Mouse (Mus musculus) Muller cell, postnatal 12 days (primary cell): ENCODE data around the gene Nme9.

Experiments used
- DNase-seq: peaks from one replicate; pipeline ENCODE4 v3.0.0-alpha.2; 2015; ENCODE audit errors: inconsistent ontology term

Nme9 gene

GRCm38 (mm10) chr9:99436182-99437030 lies 14.9 kb upstream of the Nme9 start:
- peak; percentile 83 for DNase-seq

DNA sequence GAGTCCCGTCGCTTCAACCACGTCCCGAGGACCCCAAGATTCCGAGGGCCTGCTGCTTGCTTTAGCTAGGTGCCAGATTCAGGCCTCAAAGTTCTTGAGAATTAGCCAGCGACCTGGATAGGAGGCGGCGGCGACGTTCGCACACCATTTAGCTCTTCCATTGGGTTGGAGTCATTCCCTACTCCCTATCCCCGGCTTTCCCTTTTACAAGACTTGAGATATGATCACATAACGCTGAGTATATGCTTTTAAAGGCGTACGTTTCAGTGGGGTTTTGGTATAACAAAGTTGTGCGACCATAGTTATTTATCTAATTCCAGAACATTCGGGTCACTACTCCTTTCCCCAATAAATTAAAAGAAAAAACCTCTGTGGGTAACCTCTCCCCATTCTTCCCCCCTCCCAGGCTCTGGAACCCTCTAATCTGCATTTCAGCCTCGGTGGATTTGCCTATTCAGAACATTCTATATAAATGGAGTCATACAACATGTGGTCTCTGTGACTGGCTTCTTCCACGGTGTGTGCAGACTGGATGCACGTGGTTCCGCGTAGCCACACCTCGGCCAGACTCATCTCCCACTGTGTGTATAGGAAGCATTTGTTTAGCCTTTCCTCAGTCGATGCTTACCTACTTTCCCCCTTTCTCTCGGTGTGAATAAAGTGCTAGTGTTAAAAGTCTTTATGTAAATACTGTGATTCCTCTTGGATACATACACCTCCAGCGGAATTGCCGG lies 14.1 kb upstream of the Nme9 start, which contains the start of gene Mras:
Gene Mras (minus strand): TSS at position 351 of the 734 bp plus-strand sequence.
- DNase-seq = no peak

GRCm38 (mm10) chr9:99437781-99438565 lies 13.3 kb upstream of the Nme9 start:
- no peak for DNase-seq

- no peak for DNase-seq
These were observed 12.2 kb upstream of the Nme9 start for GRCm38 (mm10) chr9:99439064-99439463.

- no peak for DNase-seq
These were observed 10.3 kb upstream of the Nme9 start for GRCm38 (mm10) chr9:99440941-99441340.

DNA sequence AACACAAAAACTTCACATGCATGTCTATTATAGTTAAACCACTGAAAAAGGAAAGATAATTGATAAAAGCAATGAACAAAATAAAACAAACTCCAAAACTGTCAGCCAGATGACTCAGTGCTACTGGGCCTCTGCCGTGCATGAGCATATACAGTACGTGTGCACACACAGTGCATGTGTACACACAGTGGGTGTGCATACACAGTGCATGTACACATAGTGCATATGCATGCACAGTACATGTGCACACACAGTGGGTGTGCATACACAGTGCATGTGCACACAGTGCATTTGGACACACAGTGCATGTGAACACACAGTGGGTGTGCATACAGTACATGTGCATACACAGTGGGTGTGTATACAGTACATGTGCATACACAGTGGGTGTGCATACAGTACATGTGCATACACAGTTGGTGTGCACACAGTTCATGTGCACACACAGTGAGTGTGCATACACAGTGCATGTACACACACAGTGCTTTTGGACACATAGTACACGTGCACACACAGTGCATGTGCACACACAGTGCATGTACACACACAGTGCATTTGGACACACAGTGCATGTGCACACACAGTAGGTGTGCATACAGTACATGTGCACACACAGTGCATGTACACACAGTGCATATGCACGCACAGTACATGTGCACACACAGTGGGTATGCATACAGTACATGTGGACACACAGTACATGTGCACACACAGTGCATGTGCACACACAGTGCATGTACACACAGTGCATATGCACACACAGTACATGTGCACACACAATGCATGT lies 9.4 kb upstream of the Nme9 start:
- no peak for DNase-seq

DNA sequence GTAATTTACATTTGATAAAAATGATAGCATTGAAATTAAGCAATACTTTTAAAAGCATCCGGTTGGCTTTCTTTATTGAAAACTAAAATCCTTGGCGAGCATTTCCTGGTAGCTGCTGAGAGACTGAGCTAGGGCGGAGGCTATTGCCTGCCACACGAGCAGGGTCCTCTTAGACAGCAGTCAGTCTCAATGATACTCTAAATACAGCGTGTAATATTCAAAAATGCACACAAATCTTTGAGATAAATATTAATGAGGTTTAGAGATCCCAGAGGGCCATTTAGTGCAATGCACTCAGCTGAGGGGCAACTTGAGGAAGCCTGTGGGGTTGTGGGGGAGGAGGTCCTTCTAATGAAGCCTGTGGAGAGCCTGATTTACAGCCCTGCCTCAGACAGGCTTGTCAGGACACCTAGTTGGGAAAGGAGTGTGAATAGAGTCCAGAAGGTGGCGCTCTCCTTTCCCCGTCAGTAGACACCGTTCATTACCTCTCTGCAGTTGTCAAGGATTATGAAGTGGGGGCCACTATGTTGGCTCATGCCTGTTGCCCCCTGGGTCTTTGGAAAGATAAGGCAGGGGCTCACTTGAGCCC lies 6.6 kb upstream of the Nme9 start:
- no peak for DNase-seq

- DNase-seq = peak; percentile 62
These were observed 5.0 kb upstream of the Nme9 start for GRCm38 (mm10) chr9:99446259-99446658.

GRCm38 (mm10) chr9:99447323-99447722 lies 4.0 kb upstream of the Nme9 start:
- peak; percentile 94 for DNase-seq

DNA sequence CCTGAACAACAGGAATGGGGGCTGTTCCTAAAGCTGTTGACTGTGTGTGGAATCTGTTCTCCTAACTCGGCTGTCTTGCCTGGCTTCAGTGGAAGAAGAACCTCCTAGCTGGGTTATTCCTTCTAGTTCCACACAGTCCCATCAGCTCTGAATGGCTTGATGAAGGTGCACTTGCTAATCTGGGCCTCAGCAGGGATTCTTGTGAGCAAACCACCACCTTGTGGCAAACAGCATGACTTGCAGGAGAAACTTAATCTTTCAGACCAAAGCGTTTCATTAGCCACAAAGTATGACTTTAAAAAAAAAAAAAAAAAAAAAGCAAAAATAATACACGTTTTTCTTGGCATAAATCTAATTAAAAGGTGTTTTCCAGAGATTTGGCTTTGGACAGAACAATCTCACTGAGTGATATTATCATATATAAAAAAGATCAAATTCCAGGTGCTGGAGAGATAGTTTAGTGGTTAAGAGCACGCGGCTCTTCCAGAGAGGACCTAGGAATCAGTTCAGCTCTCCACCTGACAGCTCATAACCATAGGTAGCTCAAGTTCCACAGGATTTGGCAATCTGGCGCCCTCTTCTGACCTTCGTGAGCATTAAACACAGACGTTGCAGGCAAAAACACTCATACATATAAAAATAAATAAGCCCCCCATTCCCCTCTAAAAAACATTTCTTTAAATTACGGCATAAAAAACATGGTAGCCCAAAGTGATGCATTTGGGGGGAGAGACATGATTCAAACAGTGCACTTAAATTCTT lies 1.2 kb upstream of the Nme9 start:
- peak; percentile 55 for DNase-seq

DNA sequence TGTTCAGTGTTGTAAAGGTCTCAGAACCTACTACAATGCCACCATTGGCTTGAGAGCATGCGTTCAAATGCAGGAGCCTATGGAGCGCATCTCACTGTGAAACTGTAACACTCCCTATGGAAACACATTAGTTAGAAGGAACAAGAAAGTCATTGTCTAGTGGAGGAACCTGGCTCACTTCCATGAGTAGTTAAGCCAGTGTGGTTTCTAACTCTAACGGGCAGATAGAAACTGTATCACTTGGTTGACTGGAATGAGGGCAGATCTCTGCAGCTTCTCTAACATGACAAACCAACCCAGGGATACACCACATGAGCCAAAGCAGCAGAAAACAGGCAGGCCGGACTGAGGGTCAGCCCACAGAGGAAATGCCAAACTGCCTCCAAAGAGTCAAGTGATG lies 2.9 kb downstream of the Nme9 start:
- DNase-seq = peak; percentile 92

GRCm38 (mm10) chr9:99458529-99459208 lies 7.4 kb downstream of the Nme9 start:
- DNase-seq = no peak

DNA sequence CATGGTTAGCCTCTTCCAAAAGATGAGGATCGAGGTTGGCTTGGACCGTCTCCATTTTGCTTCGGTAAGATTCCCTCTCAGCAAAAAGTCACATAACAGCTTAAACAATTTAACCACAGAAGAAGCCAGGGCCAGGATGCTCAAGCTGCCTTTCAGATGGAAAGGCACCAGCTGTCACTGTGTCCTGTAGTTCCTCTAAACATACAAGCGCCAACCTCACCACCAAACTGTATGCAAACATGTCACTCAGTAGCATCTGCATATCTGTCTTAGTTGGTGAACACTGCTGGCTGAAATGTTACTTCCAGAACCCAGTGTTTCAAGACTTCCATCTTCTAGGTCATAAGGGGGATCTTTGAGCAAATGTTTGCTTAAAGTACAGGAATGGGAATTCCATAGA lies 8.5 kb downstream of the Nme9 start:
- DNase-seq = no peak

- no peak for DNase-seq
These were observed 13.6 kb downstream of the Nme9 start for GRCm38 (mm10) chr9:99464876-99465275.

DNA sequence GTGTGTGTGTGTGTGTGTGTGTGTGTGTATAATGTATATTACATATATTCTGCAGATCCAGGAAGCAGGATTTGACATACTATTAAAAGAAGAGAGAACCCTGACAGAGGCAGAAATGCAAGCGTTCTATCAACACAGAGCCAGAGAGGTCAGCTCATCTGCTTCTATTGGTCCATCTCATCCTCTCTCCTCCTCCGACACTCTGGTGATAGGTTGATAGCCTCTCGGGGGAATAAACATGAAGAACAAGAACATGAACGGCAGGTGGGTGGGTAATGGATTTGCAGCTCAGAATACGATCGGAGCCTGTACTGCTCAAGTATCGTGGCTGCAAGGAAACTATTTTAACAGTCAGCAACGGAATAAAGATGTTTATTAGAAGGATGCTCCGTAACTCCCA lies 17.3 kb downstream of the Nme9 start:
- no peak for DNase-seq

- DNase-seq = no peak
These were observed 18.5 kb downstream of the Nme9 start for GRCm38 (mm10) chr9:99469681-99470273.

GRCm38 (mm10) chr9:99470347-99471092 lies 19.2 kb downstream of the Nme9 start:
- DNase-seq = no peak

- DNase-seq = no peak
These were observed 20.1 kb downstream of the Nme9 start for GRCm38 (mm10) chr9:99471334-99471733.
